ENCODE assay signal across 8 mouse cellular contexts in genomic region chr6:29467583-29468354, GRCm38 (mm10). TPM values are rescaled to one million over a fixed set of nuclear protein-coding genes. Genes with fewer than 3 reads are reported as not detected.
DNase-seq lines count a peak whose midpoint lies in the region; ATAC-seq lines count a peak whose summit lies in the region.

Gene Atp6v1f, plus strand, starts transcription at chr6:29467718.

- DNase-seq in adrenal gland, adult (ENCODE audit: inconsistent age in 2 of 2, low spot score in 1 of 2): peak; percentile 93 to 98
- peak; percentile 96 for DNase-seq in embryo, embryonic 10.5 days (ENCODE audit: low spot score)
- DNase-seq in gastrocnemius, postnatal 14 days: peak; percentile 94
- peak; percentile 87 to 94 for DNase-seq in left cerebral cortex, postnatal 10 days (ENCODE audit: extremely low spot score in 1 of 2, low spot score in 2 of 2)
- DNase-seq in right cerebral cortex, postnatal 25 days: peak; percentile 88
- peak; percentile 87 to 91 for DNase-seq in urinary bladder, postnatal 4 days (ENCODE audit: low spot score in 2 of 2)

- peak; percentile 85 for ATAC-seq in inflammation-experienced regulatory T-cells, adult 6 months
- peak; percentile 96 for ATAC-seq in megakaryocyte-erythroid progenitor cell, adult 5-6 weeks (replicated peaks; ENCODE audit: low FRiP score, low TSS enrichment, poor library complexity, severe bottlenecking)

- intact Hi-C loops in gastrocnemius, postnatal 14 days (cut with DNase I; ENCODE audit: low total_unique reads): no loop called here
- intact Hi-C loops in left cerebral cortex, postnatal 10 days (cut with DNase I): no loop called here

RNA-seq across cellular contexts. Expression of gene Atp6v1f, which starts in this region (rescaled TPM):
- 10 to 100 TPM; 97.8 to 99.2 TPM for total RNA-seq in gastrocnemius, postnatal 14 days (2021)
- 100 to 1,000 TPM; 332 to 391 (median 358) TPM for polyA plus RNA-seq in inflammation-experienced regulatory T-cells, adult 6 months (2017; shearing (Covaris generic))
- total RNA-seq in left cerebral cortex, postnatal 10 days (2021): 100 to 1,000 TPM; 246 to 249 TPM
- 168 and 176 TPM in 2 replicates for total RNA-seq in megakaryocyte-erythroid progenitor cell, adult 5-6 weeks (2014; fragmentation: Nextera tagmentation)
- 167 and 198 TPM in 2 replicates for total RNA-seq in megakaryocyte-erythroid progenitor cell, adult 5-6 weeks (2017)

Comparison
In these comparisons a context has a peak if more than half of its experiments do, and no peak if none do; other contexts are left out.
1. Peak in every context shown above with its lines: DNase-seq and ATAC-seq.